Mouse (Mus musculus) neural tube, embryonic 12.5 days (tissue): ENCODE results near the gene Pth1r. TPM values are rescaled to one million over a fixed set of nuclear protein-coding genes. Genes with fewer than 3 reads are reported as not detected.
A peak's percentile ranks its signal among the peaks of the same experiment; 100 is the strongest.

Experiments used
- ATAC-seq: fragments of 200-750 bp; cut with Nextera tagmentation; 2 replicates; pipeline ENCODE4 v1.8.0; 2017; ENCODE audit warnings: low read depth, mild to moderate bottlenecking, moderate TSS enrichment, moderate library complexity; ENCODE audit not compliant: low FRiP score
- H3K27ac ChIP-seq: fragments of 300-500 bp; sonication (generic); 2 replicates; pipeline ENCODE4 v1.5.1; 2016
- H3K27me3 ChIP-seq: fragments of 300-500 bp; sonication (generic); replicated peaks from 2 replicates; pipeline ENCODE4 v1.6.1; 2016; ENCODE audit warnings: mild to moderate bottlenecking
- H3K36me3 ChIP-seq: fragments of 300-500 bp; sonication (generic); 2 replicates; pipeline ENCODE4 v1.6.1; 2016; ENCODE audit warnings: mild to moderate bottlenecking
- H3K4me1 ChIP-seq: fragments of 300-500 bp; sonication (generic); 2 replicates; pipeline ENCODE4 v1.6.1; 2016
- H3K4me2 ChIP-seq: fragments of 300-500 bp; sonication (generic); replicated peaks from 2 replicates; pipeline ENCODE4 v1.6.1; 2016; ENCODE audit warnings: mild to moderate bottlenecking
- H3K4me3 ChIP-seq: fragments of 300-500 bp; sonication (generic); 2 replicates; pipeline ENCODE4 v1.5.1; 2016
- H3K9ac ChIP-seq: fragments of 300-500 bp; sonication (generic); 2 replicates; pipeline ENCODE4 v1.6.1; 2016; ENCODE audit warnings: mild to moderate bottlenecking
- H3K9me3 ChIP-seq: fragments of 300-500 bp; sonication (generic); 2 replicates; pipeline ENCODE4 v1.6.1; 2016; ENCODE audit warnings: mild to moderate bottlenecking
- WGBS: fragments of 180-500 bp; shearing (Covaris S2); methylation state at CpG from one replicate; pipeline ENCODE4 v1.1.7; 2016; 5-methylcytosine and 5-hydroxymethylcytosine counted together
- polyA plus RNA-seq: library from polyadenylated mRNA; unstranded; fragments of >200 nt; fragmentation: Nextera tagmentation; extraction: Ambion mirVana; gene quantifications from 2 replicates; pipeline ENCODE4 v1.2.1, GENCODE M21; 2016

The Pth1r gene
- polyA plus RNA-seq, 1 experiment from 2014 or later, result 40.6 TPM

- peak overlapping the region; percentile 21; the same call in 1 of the 2 replicates for H3K27ac ChIP-seq
- WGBS, result 1% methylated on average over 56 of the region's 63 CpGs
These were observed 3.3 kb downstream of the Pth1r start for GRCm38 (mm10) chr9:110743456-110744323.

GRCm38 (mm10) chr9:110742951-110743455 is 3.9 kb downstream of the Pth1r start:
- WGBS, result under 1% methylated on average over 49 of the region's 49 CpGs
- peak overlapping the region; percentile 21; the same call in 1 of the 2 replicates for H3K27ac ChIP-seq
- no peaks in the 10 kb centered on the region for H3K36me3 ChIP-seq
- peak overlapping the region; percentile 76 for H3K4me3 ChIP-seq
- peak; percentile 48 for ATAC-seq
- peak overlapping the region; percentile 82 for H3K9ac ChIP-seq
- 0 out of 2 replicates have a peak, but pooled peaks cover 3% of the 10 kb centered on the region for H3K27me3 ChIP-seq
- peak overlapping the region; percentile 93 for H3K4me2 ChIP-seq
- no peaks in the 10 kb centered on the region for H3K9me3 ChIP-seq
- peaks cover 34% of the 10 kb centered on the region for H3K4me1 ChIP-seq

More at GRCm38 (mm10) chr9:110743456-110744323, 3.3 kb downstream of the Pth1r start:
- H3K27me3 ChIP-seq, result 0 out of 2 replicates have a peak, but pooled peaks cover 3% of the 10 kb centered on the region
- no peaks in the 10 kb centered on the region for H3K9me3 ChIP-seq
- peaks cover 34% of the 10 kb centered on the region for H3K4me1 ChIP-seq
- H3K4me2 ChIP-seq, result peak overlapping the region; percentile 93
- H3K36me3 ChIP-seq, result no peaks in the 10 kb centered on the region
- peak; percentile 54 for ATAC-seq
- H3K9ac ChIP-seq, result peak overlapping the region; percentile 82
- peak overlapping the region; percentile 76 for H3K4me3 ChIP-seq

- Histone ChIP-seq H3K4me3 (peak overlapping the region; percentile 76), H3K4me1 (peaks cover 35% of the 10 kb centered on the region), H3K27me3 (0 out of 2 replicates have a peak, but pooled peaks cover 3% of the 10 kb centered on the region), H3K27ac (peak overlapping the region; percentile 21; the same call in 1 of the 2 replicates), H3K9me3 (no peaks in the 10 kb centered on the region), H3K36me3 (no peaks in the 10 kb centered on the region), H3K9ac (peak overlapping the region; percentile 82), H3K4me2 (peak overlapping the region; percentile 93)
- ATAC-seq, result peak; percentile 66
- 1% methylated on average over 67 of the region's 71 CpGs for WGBS
These were observed 4.5 kb downstream of the Pth1r start for GRCm38 (mm10) chr9:110742295-110742950.

- Histone ChIP-seq H3K4me2 (peak within 1 kb of the TSS; percentile 93), H3K36me3 (no peaks in the 10 kb centered on the region), H3K27ac (peak within 1 kb of the TSS; percentile 21; the same call in 1 of the 2 replicates), H3K4me1 (peaks cover 40% of the 10 kb centered on the region), H3K9ac (peak within 1 kb of the TSS; percentile 82), H3K9me3 (no peaks in the 10 kb centered on the region), H3K27me3 (0 out of 2 replicates have a peak, but pooled peaks cover 3% of the 10 kb centered on the region), H3K4me3 (peak within 1 kb of the TSS; percentile 76)
- 2% methylated on average over 17 of the region's 17 CpGs for WGBS
- ATAC-seq, result no peak
These were observed 5.1 kb downstream of the Pth1r start, which contains the start of gene Myl3 for GRCm38 (mm10) chr9:110741711-110742294. Gene Myl3, plus strand, starts transcription at chr9:110741861.

GRCm38 (mm10) chr9:110739961-110740360 is 7.0 kb downstream of the Pth1r start:
- no peak overlapping the region for H3K9ac ChIP-seq
- 90% methylated on average over 7 of the region's 7 CpGs for WGBS
- no peaks in the 10 kb centered on the region for H3K9me3 ChIP-seq
- no peaks in the 10 kb centered on the region for H3K36me3 ChIP-seq
- no peak for ATAC-seq
- no peak overlapping the region for H3K4me2 ChIP-seq
- peaks cover 36% of the 10 kb centered on the region for H3K4me1 ChIP-seq
- H3K27ac ChIP-seq, result no peak overlapping the region
- no peak overlapping the region for H3K4me3 ChIP-seq
- no peaks in the 10 kb centered on the region for H3K27me3 ChIP-seq

- Histone ChIP-seq H3K27me3 (no peaks in the 10 kb centered on the region), H3K9me3 (no peaks in the 10 kb centered on the region), H3K36me3 (no peaks in the 10 kb centered on the region), H3K4me2 (no peak overlapping the region), H3K4me3 (no peak overlapping the region), H3K9ac (no peak overlapping the region), H3K4me1 (peaks cover 45% of the 10 kb centered on the region), H3K27ac (no peak overlapping the region)
- ATAC-seq, result no peak
- WGBS, result 18% methylated on average over 1 of the region's 1 CpGs
These were observed 8.9 kb downstream of the Pth1r start for GRCm38 (mm10) chr9:110738054-110738453.

GRCm38 (mm10) chr9:110736362-110736761 is 10.6 kb downstream of the Pth1r start:
- no peak for ATAC-seq
- no peak overlapping the region for H3K4me2 ChIP-seq
- no peaks in the 10 kb centered on the region for H3K9me3 ChIP-seq
- WGBS, result 35% methylated on average over 9 of the region's 9 CpGs
- no peak overlapping the region for H3K4me3 ChIP-seq
- H3K9ac ChIP-seq, result no peak overlapping the region
- H3K4me1 ChIP-seq, result peaks cover 50% of the 10 kb centered on the region
- no peaks in the 10 kb centered on the region for H3K36me3 ChIP-seq
- no peak overlapping the region for H3K27ac ChIP-seq
- no peaks in the 10 kb centered on the region for H3K27me3 ChIP-seq

- Histone ChIP-seq H3K9me3 (no peaks in the 10 kb centered on the region), H3K27ac (no peak overlapping the region), H3K4me1 (peaks cover 43% of the 10 kb centered on the region), H3K27me3 (no peaks in the 10 kb centered on the region), H3K4me3 (no peak overlapping the region), H3K9ac (no peak overlapping the region), H3K4me2 (no peak overlapping the region), H3K36me3 (no peaks in the 10 kb centered on the region; the same call in 1 of the 2 replicates)
- WGBS, result 77% methylated on average over 7 of the region's 7 CpGs
- no peak for ATAC-seq
These were observed 12.8 kb downstream of the Pth1r start for GRCm38 (mm10) chr9:110734154-110734553.

GRCm38 (mm10) chr9:110733102-110733501 is 13.8 kb downstream of the Pth1r start:
- Histone ChIP-seq H3K4me3 (peak overlapping the region; percentile 21; the same call in 1 of the 2 replicates), H3K4me2 (peak overlapping the region; percentile 67), H3K27me3 (no peaks in the 10 kb centered on the region), H3K9ac (peak overlapping the region; percentile 22; the same call in 1 of the 2 replicates), H3K4me1 (peaks cover 43% of the 10 kb centered on the region), H3K9me3 (no peaks in the 10 kb centered on the region), H3K27ac (no peak overlapping the region), H3K36me3 (no peaks in the 10 kb centered on the region; the same call in 1 of the 2 replicates)
- WGBS, result 9% methylated on average over 8 of the region's 8 CpGs
- ATAC-seq, result 0 out of 2 replicates have a peak, but pooled peaks have one; percentile 43

- ATAC-seq, result peak; percentile 85
- peaks cover 43% of the 10 kb centered on the region for H3K4me1 ChIP-seq
- H3K9me3 ChIP-seq, result no peaks in the 10 kb centered on the region
- H3K27me3 ChIP-seq, result peaks cover 3% of the 10 kb centered on the region
- no peaks in the 10 kb centered on the region; the same call in 1 of the 2 replicates for H3K36me3 ChIP-seq
- peak overlapping the region; percentile 22; the same call in 1 of the 2 replicates for H3K9ac ChIP-seq
- WGBS, result under 1% methylated on average over 26 of the region's 26 CpGs
- H3K4me2 ChIP-seq, result peak overlapping the region; percentile 67
- H3K27ac ChIP-seq, result no peak overlapping the region
- H3K4me3 ChIP-seq, result peak overlapping the region; percentile 21; the same call in 1 of the 2 replicates
These were observed 14.3 kb downstream of the Pth1r start for GRCm38 (mm10) chr9:110732623-110733022.

GRCm38 (mm10) chr9:110731859-110732258 is 15.1 kb downstream of the Pth1r start:
- Histone ChIP-seq H3K36me3 (no peaks in the 10 kb centered on the region; the same call in 1 of the 2 replicates), H3K9ac (no peak overlapping the region), H3K27ac (no peak overlapping the region), H3K9me3 (no peaks in the 10 kb centered on the region), H3K4me2 (peak overlapping the region; percentile 67), H3K4me1 (peaks cover 40% of the 10 kb centered on the region), H3K27me3 (peaks cover 10% of the 10 kb centered on the region), H3K4me3 (no peak overlapping the region)
- 53% methylated on average over 4 of the region's 4 CpGs for WGBS
- peak; percentile 9; the same call in 1 of the 2 replicates for ATAC-seq
